Mouse (Mus musculus) megakaryocyte, embryonic 14.5 days (primary cell): Measurements from ENCODE around the gene Adgra3. TPM values are rescaled to one million over a fixed set of nuclear protein-coding genes. Genes with fewer than 3 reads are reported as not detected.

Experiments
- H3K27me3 ChIP-seq: replicated peaks from 2 replicates; pipeline ENCODE3; 2012; ENCODE audit warnings: inconsistent platforms
- H3K36me3 ChIP-seq: replicated peaks from 2 replicates; pipeline ENCODE3; 2012; ENCODE audit warnings: low read length, inconsistent platforms, mixed read lengths
- H3K4me1 ChIP-seq: 2 replicates; pipeline ENCODE4 v1.6.1; 2012; ENCODE audit warnings: inconsistent platforms
- H3K4me3 ChIP-seq: replicated peaks from 2 replicates; pipeline ENCODE3; 2012; ENCODE audit warnings: moderate library complexity, mild to moderate bottlenecking, inconsistent platforms
- H3K9me3 ChIP-seq: 2 replicates; pipeline ENCODE4 v1.6.1; 2012; ENCODE audit warnings: inconsistent platforms
- FLI1 ChIP-seq: IDR thresholded peaks from 2 replicates; pipeline ENCODE4 v1.6.1; 2012; ENCODE audit warnings: low read length, inconsistent platforms, mixed read lengths
- GATA1 ChIP-seq: IDR thresholded peaks from 3 replicates; pipeline ENCODE4 v1.6.1; 2012; ENCODE audit warnings: mixed read lengths, low read length, inconsistent platforms, borderline replicate concordance
- polyA plus RNA-seq: library from polyadenylated mRNA; stranded (reverse); fragments of >175 nt; gene quantifications from 2 replicates; pipeline ENCODE4 v1.2.3, GENCODE M21; 2012; ENCODE audit warnings: low replicate concordance; ENCODE audit not compliant: insufficient read depth

Gene Adgra3
- polyA plus RNA-seq, 1 experiment: 0.18 TPM

- Histone ChIP-seq H3K36me3 (peaks cover 3% of the 10 kb centered on the region), H3K4me1 (peaks cover 25% of the 10 kb centered on the region), H3K27me3 (no peaks in the 10 kb centered on the region), H3K4me3 (no peak overlapping the region), H3K9me3 (no peaks in the 10 kb centered on the region)
- TF ChIP-seq FLI1 (no peak), GATA1 (no peak)
Measured at GRCm38 (mm10) chr5:50015147-50015697, 43.6 kb downstream of the Adgra3 start.

DNA sequence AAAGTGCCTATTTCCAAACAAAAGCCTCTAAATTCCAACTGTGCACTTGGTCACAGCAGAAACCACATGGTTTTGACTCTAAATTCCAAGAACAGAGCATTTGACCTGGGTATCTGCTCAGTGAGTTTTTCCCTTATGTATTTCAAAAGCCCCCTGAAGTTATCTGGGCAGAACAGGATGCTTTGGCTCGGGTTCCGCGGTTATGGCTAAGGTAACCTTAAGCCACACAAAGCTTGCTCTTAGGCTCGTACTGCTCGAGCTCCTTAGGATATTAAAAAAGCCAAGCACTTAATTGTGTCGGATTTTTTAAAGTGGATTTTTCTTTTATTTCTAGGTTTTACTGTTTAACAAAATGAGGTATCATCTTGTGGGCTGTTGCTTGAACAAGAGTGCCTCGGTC, 44.1 kb downstream of the Adgra3 start:
- Histone ChIP-seq H3K4me1 (peaks cover 25% of the 10 kb centered on the region), H3K27me3 (no peaks in the 10 kb centered on the region), H3K9me3 (no peaks in the 10 kb centered on the region), H3K36me3 (peaks cover 3% of the 10 kb centered on the region), H3K4me3 (no peak overlapping the region)
- TF ChIP-seq GATA1 (no peak), FLI1 (no peak)

DNA sequence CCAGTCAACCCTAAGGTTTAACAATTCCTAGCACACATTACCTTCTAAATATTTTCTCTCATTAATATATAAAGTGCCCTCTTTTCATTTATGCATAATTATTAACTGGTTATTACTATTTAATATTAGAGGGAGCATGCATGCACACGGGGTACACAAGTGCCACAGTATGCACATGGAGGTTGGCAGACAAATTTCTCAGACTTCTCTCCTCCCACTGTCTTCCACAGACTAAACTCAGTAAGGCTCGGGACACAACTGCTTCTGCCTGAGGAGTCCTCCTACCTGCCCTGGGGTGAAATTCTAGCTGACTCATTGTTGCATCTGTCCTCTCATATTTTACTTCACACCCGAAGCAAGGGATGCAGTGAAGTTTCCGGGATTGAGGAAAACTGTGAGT, 44.8 kb downstream of the Adgra3 start:
- H3K4me3 ChIP-seq: no peak overlapping the region
- TF ChIP-seq FLI1: no peak
- no peak for TF ChIP-seq GATA1
- peaks cover 25% of the 10 kb centered on the region for H3K4me1 ChIP-seq
- H3K36me3 ChIP-seq: peaks cover 8% of the 10 kb centered on the region
- H3K9me3 ChIP-seq: no peaks in the 10 kb centered on the region
- H3K27me3 ChIP-seq: no peaks in the 10 kb centered on the region

- Histone ChIP-seq H3K36me3 (peaks cover 8% of the 10 kb centered on the region), H3K4me3 (no peak overlapping the region), H3K27me3 (no peaks in the 10 kb centered on the region), H3K4me1 (no peaks in the 10 kb centered on the region; the same call in 1 of the 2 replicates), H3K9me3 (no peaks in the 10 kb centered on the region)
- TF ChIP-seq FLI1 (no peak), GATA1 (no peak)
Measured at GRCm38 (mm10) chr5:50008841-50009240, 50.0 kb downstream of the Adgra3 start.

DNA sequence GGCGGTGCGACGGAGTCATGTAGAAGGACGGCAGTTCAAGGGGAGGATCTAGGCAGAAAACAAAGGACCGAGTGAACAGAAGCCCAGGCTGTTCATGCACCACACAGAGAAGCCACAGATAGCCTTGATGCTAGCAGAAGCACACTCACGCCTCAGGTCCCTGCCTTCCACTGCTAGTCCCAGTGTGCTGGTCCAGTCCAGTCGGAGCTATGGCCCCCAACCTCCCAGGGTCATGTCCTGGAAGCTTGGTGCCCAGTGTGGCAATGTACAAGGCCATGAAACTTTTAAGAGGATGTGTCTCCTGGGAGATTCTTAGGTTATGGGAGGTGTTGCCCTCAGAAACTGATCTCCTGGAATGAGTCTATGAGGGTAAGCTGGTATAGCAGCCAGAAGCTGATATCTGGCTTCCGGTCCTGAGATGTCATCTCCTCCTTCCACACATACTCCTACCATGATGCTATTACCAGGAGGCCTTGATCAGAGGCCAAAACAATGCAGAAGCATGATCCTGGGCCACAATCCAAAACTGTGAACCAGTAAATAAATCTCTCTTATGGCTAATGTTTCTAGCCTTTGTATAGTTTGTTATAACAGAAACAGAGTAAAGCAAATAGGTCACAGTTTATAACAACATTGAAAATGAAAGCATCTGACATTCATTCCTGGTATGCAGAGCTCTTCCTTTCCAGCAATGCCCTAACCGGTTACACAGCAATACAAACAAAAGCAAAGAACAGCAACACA, 51.7 kb downstream of the Adgra3 start:
- TF ChIP-seq FLI1 (no peak), GATA1 (no peak)
- Histone ChIP-seq H3K4me3 (no peak overlapping the region), H3K36me3 (peaks cover 8% of the 10 kb centered on the region), H3K9me3 (no peaks in the 10 kb centered on the region), H3K4me1 (no peaks in the 10 kb centered on the region; the same call in 1 of the 2 replicates), H3K27me3 (no peaks in the 10 kb centered on the region)

DNA sequence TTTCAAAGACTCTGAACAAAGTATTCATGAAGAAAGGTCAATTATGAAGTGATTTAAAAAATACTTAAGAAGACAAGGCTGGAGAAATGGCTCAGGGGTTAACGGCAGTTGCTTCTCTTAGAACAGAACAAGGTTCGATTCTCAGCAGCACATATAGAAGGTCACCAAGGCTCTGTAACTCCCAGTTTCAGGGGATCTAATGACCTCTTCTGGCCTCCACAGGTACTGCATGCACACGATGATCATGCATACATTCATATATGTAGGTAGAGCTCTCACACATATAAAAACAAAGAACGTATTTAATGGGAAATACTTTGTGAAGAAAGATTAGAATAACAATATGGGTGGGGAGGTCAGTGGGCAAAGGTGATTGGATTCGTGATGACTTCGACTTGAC, 56.5 kb downstream of the Adgra3 start:
- H3K4me1 ChIP-seq: peaks cover 3% of the 10 kb centered on the region; the same call in 1 of the 2 replicates
- H3K27me3 ChIP-seq: no peaks in the 10 kb centered on the region
- TF ChIP-seq FLI1 (no peak), GATA1 (no peak)
- peaks cover 4% of the 10 kb centered on the region for H3K36me3 ChIP-seq
- no peaks in the 10 kb centered on the region for H3K9me3 ChIP-seq
- H3K4me3 ChIP-seq: no peak overlapping the region

DNA sequence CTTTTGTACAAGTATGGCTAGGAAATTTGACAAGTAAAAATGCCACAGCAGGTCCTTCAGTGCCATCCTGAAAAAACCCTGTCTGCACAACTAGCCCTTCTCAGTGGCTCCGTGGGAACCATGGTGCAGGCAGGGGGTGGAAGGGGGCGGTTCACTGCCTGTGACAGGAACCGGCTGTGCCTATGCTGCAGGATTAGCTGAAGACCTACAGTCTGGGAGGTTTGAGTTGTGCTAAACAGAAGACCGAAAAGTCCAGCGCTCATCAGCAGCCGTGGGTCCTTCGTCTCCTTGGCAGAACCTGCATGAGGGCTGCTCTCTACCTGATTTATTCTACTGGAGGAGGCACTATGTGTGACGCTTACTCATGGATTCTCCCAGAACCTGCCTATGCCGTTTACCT, 59.0 kb downstream of the Adgra3 start:
- peaks cover 4% of the 10 kb centered on the region for H3K36me3 ChIP-seq

DNA sequence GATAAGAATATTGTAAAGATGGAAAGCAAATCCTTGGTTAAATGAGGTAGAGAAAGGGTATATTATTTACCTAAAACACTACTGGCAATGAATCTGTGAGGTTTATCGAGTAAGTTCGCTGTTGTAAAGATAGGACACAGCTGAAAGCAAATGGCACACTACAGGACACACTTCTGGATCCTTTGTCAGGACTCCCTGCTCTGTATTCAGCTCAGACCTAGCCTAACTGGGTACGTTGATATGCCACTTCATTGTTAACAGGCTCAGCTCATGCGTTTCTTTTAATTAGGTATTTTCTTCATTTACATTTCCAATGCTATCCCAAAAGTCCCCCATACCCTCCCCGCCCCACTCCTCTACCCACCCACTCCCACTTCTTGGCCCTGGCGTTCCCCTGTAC, 61.8 kb downstream of the Adgra3 start:
- peaks cover 3% of the 10 kb centered on the region; the same call in 1 of the 2 replicates for H3K4me1 ChIP-seq

More for the DNA sequence above, 59.0 kb downstream of the Adgra3 start:
- Histone ChIP-seq H3K27me3 (no peaks in the 10 kb centered on the region), H3K9me3 (no peaks in the 10 kb centered on the region), H3K4me3 (no peak overlapping the region), H3K4me1 (peaks cover 3% of the 10 kb centered on the region; the same call in 1 of the 2 replicates)
- TF ChIP-seq FLI1: no peak
- no peak for TF ChIP-seq GATA1

DNA sequence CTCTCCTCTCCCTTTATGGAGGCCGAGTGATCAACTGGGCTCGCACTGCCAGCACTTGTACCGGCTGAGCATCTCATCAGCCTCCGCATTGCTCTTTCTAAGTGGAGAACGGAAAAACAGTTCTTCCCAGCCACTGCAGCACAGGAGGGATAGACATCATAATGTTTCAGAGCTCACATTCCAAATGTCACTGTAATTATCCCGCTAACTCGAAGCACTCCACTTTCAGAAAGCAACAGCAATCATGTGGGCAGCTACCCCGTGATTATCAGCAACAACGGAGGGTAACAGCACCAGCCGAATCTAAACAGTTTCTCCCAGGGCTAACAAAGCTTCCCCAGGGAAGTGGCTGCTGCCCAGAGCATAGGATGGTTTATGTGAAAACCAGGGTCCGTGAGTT, 62.3 kb downstream of the Adgra3 start:
- no peak overlapping the region for H3K4me3 ChIP-seq
- peaks cover 4% of the 10 kb centered on the region for H3K36me3 ChIP-seq
- H3K4me1 ChIP-seq: peaks cover 3% of the 10 kb centered on the region; the same call in 1 of the 2 replicates
- no peaks in the 10 kb centered on the region for H3K9me3 ChIP-seq
- no peak for TF ChIP-seq FLI1
- no peak for TF ChIP-seq GATA1
- H3K27me3 ChIP-seq: no peaks in the 10 kb centered on the region

More for the DNA sequence above, 61.8 kb downstream of the Adgra3 start:
- H3K36me3 ChIP-seq: peaks cover 4% of the 10 kb centered on the region
- no peaks in the 10 kb centered on the region for H3K27me3 ChIP-seq
- no peak overlapping the region for H3K4me3 ChIP-seq
- H3K9me3 ChIP-seq: no peaks in the 10 kb centered on the region
- TF ChIP-seq FLI1: no peak
- no peak for TF ChIP-seq GATA1

GRCm38 (mm10) chr5:49990737-49991323, 68.0 kb downstream of the Adgra3 start:
- no peaks in the 10 kb centered on the region for H3K9me3 ChIP-seq

More at GRCm38 (mm10) chr5:49990737-49991323, 68.0 kb downstream of the Adgra3 start:
- TF ChIP-seq GATA1 (no peak), FLI1 (no peak)
- Histone ChIP-seq H3K4me3 (no peak overlapping the region), H3K4me1 (peaks cover 25% of the 10 kb centered on the region), H3K27me3 (no peaks in the 10 kb centered on the region), H3K36me3 (peaks cover 2% of the 10 kb centered on the region)
